Mouse (Mus musculus): Measurements from ENCODE around the gene Cdk16. TPM values are rescaled to one million over a fixed set of nuclear protein-coding genes. Genes with fewer than 3 reads are reported as not detected.

The Cdk16 gene
- 83.0 and 89.0 TPM in 2 replicates for polyA plus RNA-seq (2015; fragmentation: Nextera tagmentation; extraction: Ambion mirVana)

GRCm38 (mm10) chrX:20687519-20688067, at the start of gene Cdk16:
Cdk16 (plus strand) TSS chrX:20687954.
- Histone ChIP-seq H3K4me3 (ENCODE audit: low read length) (peak within 1 kb of the TSS; percentile 70), H3K27ac (ENCODE audit: low read length) (peak within 1 kb of the TSS; percentile 94), H3K4me2 (ENCODE audit: low read depth, low read length) (peak within 1 kb of the TSS; percentile 70), H3K9ac (ENCODE audit: low read depth, low read length) (peak within 1 kb of the TSS; percentile 84), H3K4me1 (ENCODE audit: control insufficient read depth, insufficient read depth, low read length) (no peaks in the 10 kb centered on the region), H3K27me3 (replicated peaks; ENCODE audit: control insufficient read depth, insufficient read depth, low read length) (no peaks in the 10 kb centered on the region), H3K36me3 (ENCODE audit: control insufficient read depth, insufficient read depth, low read length) (no peaks in the 10 kb centered on the region), H3K9me3 (ENCODE audit: control insufficient read depth, low read length) (no peaks in the 10 kb centered on the region)
- ATAC-seq = peak; percentile 95
- 12% methylated on average over 16 of the region's 16 CpGs for WGBS

DNA sequence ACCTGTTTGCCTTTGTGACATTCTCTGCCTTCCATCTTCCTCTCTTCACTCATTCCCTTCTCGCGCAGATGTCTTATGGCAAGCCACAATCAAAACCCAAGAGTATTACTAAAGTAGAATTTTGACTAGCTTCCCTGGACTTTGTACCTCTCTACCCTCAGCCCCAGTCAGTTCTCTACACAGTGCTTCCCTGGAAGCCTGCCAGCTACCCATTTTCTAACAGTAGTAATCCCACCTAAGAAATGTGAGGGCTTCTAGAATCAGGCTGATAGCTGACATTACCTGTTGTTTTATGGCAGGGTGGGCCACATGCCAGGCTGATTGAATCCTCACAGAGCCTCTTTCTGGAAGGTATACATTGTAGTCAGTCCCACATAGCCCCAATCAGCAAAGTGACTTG, 49.6 kb upstream of the Cdk16 start:
- no peak overlapping the region for H3K4me3 ChIP-seq (ENCODE audit: low read length)
- no peak overlapping the region for H3K27ac ChIP-seq (ENCODE audit: low read length)
- H3K4me1 ChIP-seq (ENCODE audit: control insufficient read depth, insufficient read depth, low read length) = no peaks in the 10 kb centered on the region
- 86% methylated on average over 2 of the region's 2 CpGs for WGBS
- no peak overlapping the region for H3K9ac ChIP-seq (ENCODE audit: low read depth, low read length)
- H3K36me3 ChIP-seq (ENCODE audit: control insufficient read depth, insufficient read depth, low read length) = no peaks in the 10 kb centered on the region
- 0 out of 2 replicates have a peak, but pooled peaks have one; percentile 50 for ATAC-seq
- no peaks in the 10 kb centered on the region for H3K9me3 ChIP-seq (ENCODE audit: control insufficient read depth, low read length)
- H3K4me2 ChIP-seq (ENCODE audit: low read depth, low read length) = no peak overlapping the region
- H3K27me3 ChIP-seq (replicated peaks; ENCODE audit: control insufficient read depth, insufficient read depth, low read length) = no peaks in the 10 kb centered on the region

DNA sequence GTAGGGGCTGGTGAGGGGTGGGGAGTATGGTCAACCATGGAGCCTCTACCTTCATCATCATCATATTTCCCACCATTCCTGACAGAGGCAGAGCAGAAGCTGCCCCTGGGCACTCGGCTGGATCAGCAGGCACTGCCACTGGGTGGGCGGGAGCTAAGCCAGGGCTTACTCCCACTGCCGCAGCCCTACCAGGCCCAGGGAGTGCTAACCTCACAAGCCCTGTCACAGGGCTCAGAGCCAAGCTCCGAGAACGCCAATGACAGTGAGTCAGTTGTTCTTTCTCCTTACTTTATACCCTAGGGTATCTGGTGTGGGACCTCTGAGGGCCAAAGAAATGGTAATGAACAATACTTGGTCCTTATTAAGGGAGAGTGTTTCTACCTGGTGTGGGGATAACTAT, 43.0 kb upstream of the Cdk16 start:
- WGBS = 78% methylated on average over 5 of the region's 5 CpGs

DNA sequence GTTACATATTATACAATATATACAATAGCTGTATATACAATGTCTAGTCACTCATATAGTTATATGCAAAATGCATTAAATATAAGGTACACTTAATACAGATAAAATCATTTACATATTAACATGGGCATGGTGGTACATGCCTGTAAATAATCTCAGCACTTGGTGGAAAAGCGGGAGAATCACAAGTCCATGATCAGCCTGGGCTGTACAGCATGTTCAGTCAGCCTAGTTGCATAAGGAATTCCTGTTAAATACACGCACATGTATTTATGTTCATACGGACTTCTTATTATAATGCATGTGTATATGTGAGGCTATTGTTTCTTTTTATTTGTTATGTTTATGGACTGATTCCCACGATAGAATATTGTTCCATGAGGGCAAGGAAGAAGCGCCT, 30.2 kb upstream of the Cdk16 start:
- Histone ChIP-seq H3K27me3 (replicated peaks; ENCODE audit: control insufficient read depth, insufficient read depth, low read length) (no peaks in the 10 kb centered on the region), H3K4me1 (ENCODE audit: control insufficient read depth, insufficient read depth, low read length) (no peaks in the 10 kb centered on the region), H3K4me2 (ENCODE audit: low read depth, low read length) (peak overlapping the region; percentile 48), H3K4me3 (ENCODE audit: low read length) (peak overlapping the region; percentile 61), H3K9me3 (ENCODE audit: control insufficient read depth, low read length) (no peaks in the 10 kb centered on the region), H3K27ac (ENCODE audit: low read length) (no peak overlapping the region), H3K9ac (ENCODE audit: low read depth, low read length) (no peak overlapping the region), H3K36me3 (ENCODE audit: control insufficient read depth, insufficient read depth, low read length) (no peaks in the 10 kb centered on the region)
- 21% methylated on average over 5 of the region's 5 CpGs for WGBS
- ATAC-seq = 0 out of 2 replicates have a peak, but pooled peaks have one; percentile 1

More for the DNA sequence above, 43.0 kb upstream of the Cdk16 start:
- ATAC-seq = no peak
- H3K4me1 ChIP-seq (ENCODE audit: control insufficient read depth, insufficient read depth, low read length) = no peaks in the 10 kb centered on the region
- no peak overlapping the region for H3K27ac ChIP-seq (ENCODE audit: low read length)
- H3K4me3 ChIP-seq (ENCODE audit: low read length) = no peak overlapping the region
- H3K27me3 ChIP-seq (replicated peaks; ENCODE audit: control insufficient read depth, insufficient read depth, low read length) = no peaks in the 10 kb centered on the region
- H3K9me3 ChIP-seq (ENCODE audit: control insufficient read depth, low read length) = no peaks in the 10 kb centered on the region
- H3K36me3 ChIP-seq (ENCODE audit: control insufficient read depth, insufficient read depth, low read length) = no peaks in the 10 kb centered on the region
- no peak overlapping the region for H3K4me2 ChIP-seq (ENCODE audit: low read depth, low read length)
- no peak overlapping the region for H3K9ac ChIP-seq (ENCODE audit: low read depth, low read length)

- Histone ChIP-seq H3K27ac (ENCODE audit: low read length) (peak within 1 kb of the TSS; percentile 65; the same call in 1 of the 2 replicates), H3K9ac (ENCODE audit: low read depth, low read length) (peak within 1 kb of the TSS; percentile 69), H3K4me1 (ENCODE audit: control insufficient read depth, insufficient read depth, low read length) (no peaks in the 10 kb centered on the region), H3K9me3 (ENCODE audit: control insufficient read depth, low read length) (no peaks in the 10 kb centered on the region), H3K27me3 (replicated peaks; ENCODE audit: control insufficient read depth, insufficient read depth, low read length) (no peaks in the 10 kb centered on the region), H3K36me3 (ENCODE audit: control insufficient read depth, insufficient read depth, low read length) (no peaks in the 10 kb centered on the region), H3K4me2 (ENCODE audit: low read depth, low read length) (peak within 1 kb of the TSS; percentile 70), H3K4me3 (ENCODE audit: low read length) (peak within 1 kb of the TSS; percentile 61)
- peak; percentile 86 for ATAC-seq
- 14% methylated on average over 27 of the region's 27 CpGs for WGBS
Observed at GRCm38 (mm10) chrX:20658026-20658652, 29.6 kb upstream of the Cdk16 start, which contains the start of gene Uba1. Uba1 (plus strand) TSS chrX:20658326.

- Histone ChIP-seq H3K9me3 (ENCODE audit: control insufficient read depth, low read length) (no peaks in the 10 kb centered on the region), H3K4me1 (ENCODE audit: control insufficient read depth, insufficient read depth, low read length) (no peaks in the 10 kb centered on the region), H3K4me2 (ENCODE audit: low read depth, low read length) (peak overlapping the region; percentile 70), H3K27me3 (replicated peaks; ENCODE audit: control insufficient read depth, insufficient read depth, low read length) (no peaks in the 10 kb centered on the region), H3K27ac (ENCODE audit: low read length) (peak overlapping the region; percentile 65; the same call in 1 of the 2 replicates), H3K4me3 (ENCODE audit: low read length) (peak overlapping the region; percentile 61), H3K9ac (ENCODE audit: low read depth, low read length) (peak overlapping the region; percentile 69), H3K36me3 (ENCODE audit: control insufficient read depth, insufficient read depth, low read length) (no peaks in the 10 kb centered on the region)
- peak; percentile 14 for ATAC-seq
- WGBS = 14% methylated on average over 24 of the region's 24 CpGs
Observed at GRCm38 (mm10) chrX:20658891-20659406, 28.8 kb upstream of the Cdk16 start.

DNA sequence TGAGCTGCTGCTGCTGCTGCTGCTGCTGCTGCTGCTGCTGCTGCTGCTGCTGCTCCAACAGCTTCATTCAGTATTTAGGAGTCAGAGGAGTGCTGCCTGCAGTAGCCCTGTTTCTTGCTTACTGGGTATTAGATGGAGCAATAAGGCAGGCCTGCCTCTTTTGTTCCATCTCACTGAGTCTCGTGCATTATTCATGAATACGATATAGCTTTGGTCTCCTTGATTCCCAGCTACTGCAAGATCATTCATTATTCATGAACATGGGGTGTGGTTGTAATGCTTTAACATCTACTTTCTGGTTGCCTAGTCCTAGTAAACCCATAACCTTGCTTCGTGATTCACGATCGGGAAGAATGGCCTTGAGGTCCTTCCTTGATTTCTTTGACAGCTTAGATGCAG, 25.4 kb upstream of the Cdk16 start:
- Histone ChIP-seq H3K9me3 (ENCODE audit: control insufficient read depth, low read length) (no peaks in the 10 kb centered on the region), H3K9ac (ENCODE audit: low read depth, low read length) (no peak overlapping the region), H3K4me1 (ENCODE audit: control insufficient read depth, insufficient read depth, low read length) (no peaks in the 10 kb centered on the region), H3K27ac (ENCODE audit: low read length) (no peak overlapping the region; the same call in 1 of the 2 replicates), H3K4me2 (ENCODE audit: low read depth, low read length) (no peak overlapping the region), H3K4me3 (ENCODE audit: low read length) (no peak overlapping the region), H3K27me3 (replicated peaks; ENCODE audit: control insufficient read depth, insufficient read depth, low read length) (no peaks in the 10 kb centered on the region), H3K36me3 (ENCODE audit: control insufficient read depth, insufficient read depth, low read length) (no peaks in the 10 kb centered on the region)
- WGBS = 29% methylated on average over 5 of the region's 5 CpGs
- ATAC-seq = no peak; the same call in 1 of the 2 replicates

DNA sequence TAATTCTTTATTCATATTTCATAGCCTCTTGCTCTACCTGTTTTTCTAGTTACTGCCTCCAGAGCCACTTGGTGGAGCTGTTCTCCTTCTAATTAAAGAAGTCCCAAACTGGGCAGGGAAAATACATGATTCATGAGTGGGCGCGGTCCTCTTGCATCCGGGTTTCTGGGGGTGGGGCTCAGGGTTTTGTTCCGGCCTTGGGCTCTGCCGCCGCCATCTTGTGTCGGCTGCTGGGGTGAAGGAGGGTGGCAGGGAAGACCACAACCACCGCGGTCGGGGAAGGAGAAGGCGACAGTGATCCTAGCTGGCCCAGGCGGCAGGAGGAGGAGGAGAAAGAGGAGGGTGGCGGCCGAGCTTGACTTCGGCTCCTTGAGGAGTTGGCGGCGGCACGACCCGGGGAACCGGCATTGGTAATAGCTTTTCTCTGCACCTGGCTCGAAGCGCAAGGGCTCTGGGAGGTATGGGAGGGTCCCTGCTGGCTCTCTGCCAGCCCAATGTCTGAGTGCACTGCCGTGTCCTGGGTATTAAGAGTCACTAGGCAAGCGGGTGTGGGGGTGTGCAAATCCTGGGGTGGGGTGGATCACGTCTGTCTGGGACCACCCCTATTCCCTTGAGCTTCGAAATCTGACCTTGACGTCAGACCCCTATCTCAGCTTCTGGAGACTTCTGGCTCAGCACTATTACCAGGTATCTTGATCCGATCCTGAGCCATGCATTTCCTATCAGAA, 24.9 kb upstream of the Cdk16 start:
- Histone ChIP-seq H3K4me3 (ENCODE audit: low read length) (peak overlapping the region; percentile 64), H3K9me3 (ENCODE audit: control insufficient read depth, low read length) (no peaks in the 10 kb centered on the region), H3K4me2 (ENCODE audit: low read depth, low read length) (peak overlapping the region; percentile 62), H3K4me1 (ENCODE audit: control insufficient read depth, insufficient read depth, low read length) (no peaks in the 10 kb centered on the region), H3K27ac (ENCODE audit: low read length) (peak overlapping the region; percentile 68), H3K9ac (ENCODE audit: low read depth, low read length) (peak overlapping the region; percentile 84), H3K27me3 (replicated peaks; ENCODE audit: control insufficient read depth, insufficient read depth, low read length) (no peaks in the 10 kb centered on the region), H3K36me3 (ENCODE audit: control insufficient read depth, insufficient read depth, low read length) (no peaks in the 10 kb centered on the region)
- 14% methylated on average over 27 of the region's 28 CpGs for WGBS
- ATAC-seq = peak; percentile 84

GRCm38 (mm10) chrX:20663444-20663790, 24.3 kb upstream of the Cdk16 start:
- WGBS = 14% methylated on average over 9 of the region's 9 CpGs
- ATAC-seq = peak; percentile 14; the same call in 1 of the 2 replicates

More at GRCm38 (mm10) chrX:20663444-20663790, 24.3 kb upstream of the Cdk16 start:
- H3K4me2 ChIP-seq (ENCODE audit: low read depth, low read length) = peak overlapping the region; percentile 62
- no peaks in the 10 kb centered on the region for H3K4me1 ChIP-seq (ENCODE audit: control insufficient read depth, insufficient read depth, low read length)
- H3K27me3 ChIP-seq (replicated peaks; ENCODE audit: control insufficient read depth, insufficient read depth, low read length) = no peaks in the 10 kb centered on the region
- peak overlapping the region; percentile 68 for H3K27ac ChIP-seq (ENCODE audit: low read length)
- H3K36me3 ChIP-seq (ENCODE audit: control insufficient read depth, insufficient read depth, low read length) = 0 out of 2 replicates have a peak, but pooled peaks cover 2% of the 10 kb centered on the region
- H3K9me3 ChIP-seq (ENCODE audit: control insufficient read depth, low read length) = no peaks in the 10 kb centered on the region
- H3K4me3 ChIP-seq (ENCODE audit: low read length) = peak overlapping the region; percentile 64
- peak overlapping the region; percentile 84 for H3K9ac ChIP-seq (ENCODE audit: low read depth, low read length)

Measured in intestine, embryonic 16.5 days (tissue).